Mouse (Mus musculus): ENCODE measurements around the gene Dbh.

DNA sequence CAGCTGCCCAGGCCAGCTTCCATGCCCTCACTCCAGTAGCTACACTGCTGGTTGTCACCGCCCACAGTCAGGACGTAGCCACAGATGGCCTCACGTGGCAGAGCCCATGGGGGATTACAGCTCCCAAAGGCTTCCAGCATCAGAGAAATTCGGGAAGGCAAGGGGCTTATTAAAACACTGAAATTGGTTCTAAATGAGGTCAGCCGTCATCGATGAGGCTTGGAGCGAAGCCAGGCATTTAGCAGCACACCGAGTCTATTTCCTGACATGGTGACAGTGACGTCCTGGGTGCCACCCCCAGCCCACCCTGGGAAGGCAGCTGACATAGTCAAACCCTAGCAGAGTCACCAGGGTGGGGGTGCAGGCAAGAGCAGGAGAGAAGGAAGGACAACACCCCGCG is 2.4 kb upstream of the Dbh start:
- no peak for TF ChIP-seq UBTF (IDR thresholded peaks at IDR 0.05; ENCODE audit: borderline replicate concordance, insufficient read depth, low read depth, low read length)
- no peak for TF ChIP-seq CTCF (IDR thresholded peaks at IDR 0.05 in 2 of 3, conservative IDR thresholded peaks at IDR 0.05 in 1 of 3; ENCODE audit: control insufficient read depth in 1 of 3, insufficient read depth in 1 of 3, low read depth in 2 of 3, low read length in 3 of 3, poor library complexity in 1 of 3, severe bottlenecking in 1 of 3)
- TF ChIP-seq POLR2A (IDR thresholded peaks at IDR 0.05; ENCODE audit: control insufficient read depth in 1 of 2, insufficient read depth in 1 of 2, low read depth in 1 of 2, low read length in 2 of 2, poor library complexity in 1 of 2), result no peak
- no peak for TF ChIP-seq SIN3A (IDR thresholded peaks at IDR 0.05; ENCODE audit: low read length)

Data from MEL (cell line).